Mouse (Mus musculus): ENCODE measurements around the gene Tecpr2. TPM values are rescaled to one million over a fixed set of nuclear protein-coding genes. Genes with fewer than 3 reads are reported as not detected.

The Tecpr2 gene
- polyA plus RNA-seq, 1 experiment from 2014 or later, result 7.2 TPM

- Histone ChIP-seq H3K4me2 (ENCODE audit: low read depth, low read length) (no peak overlapping the region), H3K4me3 (ENCODE audit: low read depth, low read length) (no peak overlapping the region), H3K9ac (replicated peaks; ENCODE audit: low read depth, low read length) (no peak overlapping the region), H3K27ac (ENCODE audit: low read depth, low read length) (no peak overlapping the region), H3K27me3 (ENCODE audit: control insufficient read depth, insufficient read depth, low read length) (no peaks in the 10 kb centered on the region), H3K9me3 (ENCODE audit: control insufficient read depth, low read length) (no peaks in the 10 kb centered on the region), H3K4me1 (ENCODE audit: control insufficient read depth, insufficient read depth, low read length) (no peaks in the 10 kb centered on the region), H3K36me3 (ENCODE audit: control insufficient read depth, insufficient read depth, low read length) (peaks cover 19% of the 10 kb centered on the region)
- 76% methylated on average over 3 of the region's 3 CpGs for WGBS
- no peak for ATAC-seq (ENCODE audit: low read depth)
Measured at GRCm38 (mm10) chr12:110965500-110965899, 76.4 kb downstream of the Tecpr2 start.

DNA sequence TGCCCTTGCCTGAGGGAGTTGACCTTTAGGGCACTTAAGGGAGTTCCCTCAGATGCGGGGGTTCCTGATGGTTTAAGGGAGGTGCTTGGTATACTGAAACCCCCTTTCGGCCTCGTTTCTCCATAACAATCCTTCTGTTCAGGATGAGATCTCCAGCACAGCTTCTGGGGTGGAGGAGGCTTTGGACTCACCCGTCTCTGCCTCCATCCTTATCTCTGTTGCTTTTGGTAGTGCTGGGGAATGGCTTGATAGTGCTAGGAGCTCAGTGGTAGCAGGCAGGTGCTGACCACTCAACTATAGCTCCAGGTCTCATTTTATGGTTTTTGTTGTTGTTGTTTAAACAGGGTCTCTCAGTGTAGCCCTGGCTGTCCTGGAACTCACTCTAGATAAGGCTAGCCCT is 77.0 kb downstream of the Tecpr2 start:
- Histone ChIP-seq H3K9me3 (ENCODE audit: control insufficient read depth, low read length) (no peaks in the 10 kb centered on the region), H3K4me3 (ENCODE audit: low read depth, low read length) (no peak overlapping the region), H3K27me3 (ENCODE audit: control insufficient read depth, insufficient read depth, low read length) (no peaks in the 10 kb centered on the region), H3K36me3 (ENCODE audit: control insufficient read depth, insufficient read depth, low read length) (peaks cover 23% of the 10 kb centered on the region), H3K4me2 (ENCODE audit: low read depth, low read length) (no peak overlapping the region), H3K9ac (replicated peaks; ENCODE audit: low read depth, low read length) (no peak overlapping the region), H3K4me1 (ENCODE audit: control insufficient read depth, insufficient read depth, low read length) (no peaks in the 10 kb centered on the region), H3K27ac (ENCODE audit: low read depth, low read length) (no peak overlapping the region)
- ATAC-seq (ENCODE audit: low read depth), result no peak
- WGBS, result 79% methylated on average over 4 of the region's 4 CpGs

DNA sequence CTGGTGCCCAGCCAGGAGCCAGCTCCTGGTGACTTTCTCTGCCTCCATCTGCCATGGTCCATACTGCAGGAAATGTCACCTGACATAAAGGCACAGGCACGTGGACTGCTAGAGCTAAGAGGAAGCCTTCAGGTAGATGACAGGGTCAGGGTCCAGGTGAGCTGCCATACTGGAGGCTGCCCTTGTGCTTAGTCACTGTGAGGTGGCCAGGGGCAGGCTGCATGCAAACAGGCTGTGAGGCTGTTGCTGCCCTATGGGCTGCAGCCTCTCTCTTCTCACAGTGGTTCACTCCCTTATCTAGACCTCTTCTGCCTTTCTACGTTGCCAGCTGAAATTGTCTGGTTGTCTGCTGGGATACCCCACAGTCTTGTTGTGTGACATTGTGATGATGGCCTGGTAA is 78.1 kb downstream of the Tecpr2 start:
- peaks cover 23% of the 10 kb centered on the region for H3K36me3 ChIP-seq (ENCODE audit: control insufficient read depth, insufficient read depth, low read length)
- no peak overlapping the region for H3K4me3 ChIP-seq (ENCODE audit: low read depth, low read length)
- 100% methylated on average over 2 of the region's 2 CpGs for WGBS
- no peaks in the 10 kb centered on the region for H3K4me1 ChIP-seq (ENCODE audit: control insufficient read depth, insufficient read depth, low read length)
- H3K9ac ChIP-seq (replicated peaks; ENCODE audit: low read depth, low read length), result no peak overlapping the region
- ATAC-seq (ENCODE audit: low read depth), result no peak
- no peaks in the 10 kb centered on the region for H3K27me3 ChIP-seq (ENCODE audit: control insufficient read depth, insufficient read depth, low read length)
- H3K27ac ChIP-seq (ENCODE audit: low read depth, low read length), result no peak overlapping the region
- no peak overlapping the region for H3K4me2 ChIP-seq (ENCODE audit: low read depth, low read length)
- no peaks in the 10 kb centered on the region for H3K9me3 ChIP-seq (ENCODE audit: control insufficient read depth, low read length)

- WGBS, result 95% methylated on average over 5 of the region's 5 CpGs
- no peaks in the 10 kb centered on the region for H3K4me1 ChIP-seq (ENCODE audit: control insufficient read depth, insufficient read depth, low read length)
- H3K9ac ChIP-seq (replicated peaks; ENCODE audit: low read depth, low read length), result no peak overlapping the region
- ATAC-seq (ENCODE audit: low read depth), result no peak
- H3K36me3 ChIP-seq (ENCODE audit: control insufficient read depth, insufficient read depth, low read length), result peaks cover 23% of the 10 kb centered on the region
- no peaks in the 10 kb centered on the region for H3K27me3 ChIP-seq (ENCODE audit: control insufficient read depth, insufficient read depth, low read length)
- H3K27ac ChIP-seq (ENCODE audit: low read depth, low read length), result no peak overlapping the region
- H3K9me3 ChIP-seq (ENCODE audit: control insufficient read depth, low read length), result no peaks in the 10 kb centered on the region
- H3K4me3 ChIP-seq (ENCODE audit: low read depth, low read length), result no peak overlapping the region
- H3K4me2 ChIP-seq (ENCODE audit: low read depth, low read length), result no peak overlapping the region
Measured at GRCm38 (mm10) chr12:110970408-110970807, 81.3 kb downstream of the Tecpr2 start.

DNA sequence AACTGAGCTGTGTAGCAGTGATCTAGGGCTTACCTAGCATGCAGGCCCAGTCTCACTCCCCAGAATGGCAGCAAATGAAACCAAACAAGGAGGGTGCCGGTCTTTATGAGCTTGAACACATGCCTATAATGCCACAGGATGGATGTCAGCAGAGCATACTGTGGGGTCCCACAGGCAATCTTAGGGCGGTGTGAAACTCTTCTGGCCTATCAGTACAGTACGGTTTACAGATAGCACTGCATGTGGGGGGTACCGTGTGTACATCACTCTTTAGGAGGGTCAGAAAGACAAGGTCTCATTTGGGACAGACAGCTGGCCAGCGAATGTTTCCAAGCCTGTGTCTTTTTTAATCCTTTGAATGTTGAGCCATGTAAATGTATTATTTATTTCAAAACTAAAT is 82.9 kb downstream of the Tecpr2 start:
- no peaks in the 10 kb centered on the region for H3K9me3 ChIP-seq (ENCODE audit: control insufficient read depth, low read length)
- no peak for ATAC-seq (ENCODE audit: low read depth)
- WGBS, result 92% methylated on average over 5 of the region's 5 CpGs
- no peak overlapping the region for H3K9ac ChIP-seq (replicated peaks; ENCODE audit: low read depth, low read length)
- no peak overlapping the region for H3K4me2 ChIP-seq (ENCODE audit: low read depth, low read length)
- no peak overlapping the region for H3K4me3 ChIP-seq (ENCODE audit: low read depth, low read length)
- H3K27me3 ChIP-seq (ENCODE audit: control insufficient read depth, insufficient read depth, low read length), result no peaks in the 10 kb centered on the region
- no peaks in the 10 kb centered on the region for H3K4me1 ChIP-seq (ENCODE audit: control insufficient read depth, insufficient read depth, low read length)
- peaks cover 23% of the 10 kb centered on the region for H3K36me3 ChIP-seq (ENCODE audit: control insufficient read depth, insufficient read depth, low read length)
- H3K27ac ChIP-seq (ENCODE audit: low read depth, low read length), result no peak overlapping the region

GRCm38 (mm10) chr12:110973829-110974228 is 84.8 kb downstream of the Tecpr2 start:
- WGBS, result 93% methylated on average over 4 of the region's 4 CpGs
- no peak overlapping the region for H3K4me3 ChIP-seq (ENCODE audit: low read depth, low read length)
- no peak for ATAC-seq (ENCODE audit: low read depth)
- H3K4me2 ChIP-seq (ENCODE audit: low read depth, low read length), result no peak overlapping the region
- no peaks in the 10 kb centered on the region for H3K9me3 ChIP-seq (ENCODE audit: control insufficient read depth, low read length)
- no peak overlapping the region for H3K9ac ChIP-seq (replicated peaks; ENCODE audit: low read depth, low read length)
- H3K4me1 ChIP-seq (ENCODE audit: control insufficient read depth, insufficient read depth, low read length), result 0 out of 2 replicates have a peak, but pooled peaks cover 6% of the 10 kb centered on the region
- no peak overlapping the region for H3K27ac ChIP-seq (ENCODE audit: low read depth, low read length)
- peaks cover 13% of the 10 kb centered on the region for H3K36me3 ChIP-seq (ENCODE audit: control insufficient read depth, insufficient read depth, low read length)
- H3K27me3 ChIP-seq (ENCODE audit: control insufficient read depth, insufficient read depth, low read length), result 0 out of 2 replicates have a peak, but pooled peaks cover 3% of the 10 kb centered on the region

DNA sequence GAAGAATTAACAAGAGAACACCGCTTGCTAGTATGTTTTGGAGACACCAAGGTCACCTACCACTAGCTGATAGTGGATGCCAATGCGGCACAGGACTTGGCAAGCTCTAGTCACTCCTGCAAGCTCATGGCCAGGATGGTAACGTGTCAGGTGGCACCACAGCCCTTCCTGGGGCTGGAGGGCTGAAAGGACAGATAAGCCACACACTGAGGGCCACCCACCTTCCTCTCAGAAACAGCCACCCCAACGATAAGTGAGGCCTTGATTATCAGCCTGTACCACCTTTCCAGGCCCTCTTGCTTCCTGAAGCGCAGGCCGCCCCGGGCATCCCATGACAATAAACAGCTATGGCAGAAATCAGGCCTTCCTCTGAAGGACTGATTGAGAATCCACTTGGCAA is 85.2 kb downstream of the Tecpr2 start:
- Histone ChIP-seq H3K4me1 (ENCODE audit: control insufficient read depth, insufficient read depth, low read length) (0 out of 2 replicates have a peak, but pooled peaks cover 6% of the 10 kb centered on the region), H3K9me3 (ENCODE audit: control insufficient read depth, low read length) (no peaks in the 10 kb centered on the region), H3K36me3 (ENCODE audit: control insufficient read depth, insufficient read depth, low read length) (peaks cover 9% of the 10 kb centered on the region), H3K27me3 (ENCODE audit: control insufficient read depth, insufficient read depth, low read length) (0 out of 2 replicates have a peak, but pooled peaks cover 3% of the 10 kb centered on the region), H3K27ac (ENCODE audit: low read depth, low read length) (no peak overlapping the region), H3K4me2 (ENCODE audit: low read depth, low read length) (no peak overlapping the region), H3K9ac (replicated peaks; ENCODE audit: low read depth, low read length) (no peak overlapping the region), H3K4me3 (ENCODE audit: low read depth, low read length) (no peak overlapping the region)
- 93% methylated on average over 7 of the region's 7 CpGs for WGBS
- ATAC-seq (ENCODE audit: low read depth), result no peak

DNA sequence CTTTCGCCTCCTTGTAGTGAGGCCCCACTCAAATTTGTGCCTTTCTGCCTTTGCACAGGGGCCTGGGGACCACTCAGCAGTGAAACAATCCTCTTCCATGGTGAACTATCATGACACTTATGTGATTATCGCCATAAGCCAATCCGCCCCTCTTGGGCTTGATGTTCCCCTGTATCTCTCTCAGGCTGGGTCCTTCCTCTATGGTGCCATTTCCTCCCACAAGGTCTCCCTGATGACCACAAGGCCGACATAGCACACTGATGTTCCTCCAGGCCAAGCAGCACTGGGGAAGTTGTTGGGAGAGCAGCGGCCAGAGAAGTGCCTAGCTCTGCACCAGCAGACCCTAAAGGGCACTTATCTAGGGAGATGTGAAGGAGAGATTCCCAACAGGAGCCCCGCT is 85.7 kb downstream of the Tecpr2 start:
- Histone ChIP-seq H3K9me3 (ENCODE audit: control insufficient read depth, low read length) (no peaks in the 10 kb centered on the region), H3K27ac (ENCODE audit: low read depth, low read length) (no peak overlapping the region), H3K4me1 (ENCODE audit: control insufficient read depth, insufficient read depth, low read length) (0 out of 2 replicates have a peak, but pooled peaks cover 6% of the 10 kb centered on the region), H3K27me3 (ENCODE audit: control insufficient read depth, insufficient read depth, low read length) (0 out of 2 replicates have a peak, but pooled peaks cover 3% of the 10 kb centered on the region), H3K4me3 (ENCODE audit: low read depth, low read length) (no peak overlapping the region), H3K36me3 (ENCODE audit: control insufficient read depth, insufficient read depth, low read length) (peaks cover 5% of the 10 kb centered on the region), H3K4me2 (ENCODE audit: low read depth, low read length) (no peak overlapping the region), H3K9ac (replicated peaks; ENCODE audit: low read depth, low read length) (no peak overlapping the region)
- ATAC-seq (ENCODE audit: low read depth), result no peak
- WGBS, result 90% methylated on average over 6 of the region's 6 CpGs

GRCm38 (mm10) chr12:110975385-110975784 is 86.3 kb downstream of the Tecpr2 start:
- peaks cover 5% of the 10 kb centered on the region; the same call in 1 of the 2 replicates for H3K36me3 ChIP-seq (ENCODE audit: control insufficient read depth, insufficient read depth, low read length)
- H3K9me3 ChIP-seq (ENCODE audit: control insufficient read depth, low read length), result no peaks in the 10 kb centered on the region
- H3K4me2 ChIP-seq (ENCODE audit: low read depth, low read length), result no peak overlapping the region
- 0 out of 2 replicates have a peak, but pooled peaks cover 3% of the 10 kb centered on the region for H3K27me3 ChIP-seq (ENCODE audit: control insufficient read depth, insufficient read depth, low read length)
- ATAC-seq (ENCODE audit: low read depth), result no peak
- no peak overlapping the region for H3K27ac ChIP-seq (ENCODE audit: low read depth, low read length)
- H3K4me3 ChIP-seq (ENCODE audit: low read depth, low read length), result no peak overlapping the region
- H3K4me1 ChIP-seq (ENCODE audit: control insufficient read depth, insufficient read depth, low read length), result 0 out of 2 replicates have a peak, but pooled peaks cover 6% of the 10 kb centered on the region
- no peak overlapping the region for H3K9ac ChIP-seq (replicated peaks; ENCODE audit: low read depth, low read length)
- 86% methylated on average over 5 of the region's 5 CpGs for WGBS

All from neural tube, embryonic 14.5 days (tissue).